Mouse (Mus musculus) intestine, embryonic 16.5 days (tissue): ENCODE measurements at regions not wholly inside any gene's neighbourhood (a gene's known extent, or its start where the extent isn't known, plus 50 kb on each side); places are given as distances from the start of the nearest gene placed in this dataset.
"Not testable (repeated sequence)": the region's sequence is repeated elsewhere in the genome, so short reads cannot be mapped to it uniquely, and the experiment has no call there.

Source experiments
- ATAC-seq: fragments of 200-750 bp; cut with Nextera tagmentation; 2 replicates; pipeline ENCODE4 v1.8.0; 2017; ENCODE audit warnings: moderate TSS enrichment, moderate library complexity
- H3K27ac ChIP-seq: fragments of 300-500 bp; sonication (generic); 2 replicates; pipeline ENCODE4 v1.5.1; 2014; ENCODE audit warnings: mild to moderate bottlenecking, low read length
- H3K27me3 ChIP-seq: fragments of 300-500 bp; sonication (generic); replicated peaks from 2 replicates; pipeline ENCODE4 v1.6.1; 2014; ENCODE audit warnings: low read length, control low read depth, mixed read lengths; ENCODE audit not compliant: control insufficient read depth, insufficient read depth
- H3K36me3 ChIP-seq: fragments of 300-500 bp; sonication (generic); 2 replicates; pipeline ENCODE4 v1.6.1; 2014; ENCODE audit warnings: low read length, control low read depth; ENCODE audit not compliant: control insufficient read depth, insufficient read depth
- H3K4me1 ChIP-seq: fragments of 300-500 bp; sonication (generic); 2 replicates; pipeline ENCODE4 v1.6.1; 2014; ENCODE audit warnings: low read length, control low read depth, mixed read lengths; ENCODE audit not compliant: control insufficient read depth, insufficient read depth
- H3K4me2 ChIP-seq: fragments of 300-500 bp; sonication (generic); 2 replicates; pipeline ENCODE4 v1.6.1; 2014; ENCODE audit warnings: low read depth, low read length, control low read depth
- H3K4me3 ChIP-seq: fragments of 300-500 bp; sonication (generic); 2 replicates; pipeline ENCODE4 v1.5.1; 2014; ENCODE audit warnings: mild to moderate bottlenecking, low read length
- H3K9ac ChIP-seq: fragments of 300-500 bp; sonication (generic); 2 replicates; pipeline ENCODE4 v1.6.1; 2014; ENCODE audit warnings: low read depth, low read length
- H3K9me3 ChIP-seq: fragments of 300-500 bp; sonication (generic); 2 replicates; pipeline ENCODE4 v1.6.1; 2016; ENCODE audit warnings: low read length, control low read depth; ENCODE audit not compliant: control insufficient read depth
- WGBS: fragments of 180-500 bp; shearing (Covaris S2); extraction: QIAGEN DNeasy Blood & Tissue Kit; methylation state at CpG from one replicate; pipeline ENCODE4 v1.1.7; 2014; 5-methylcytosine and 5-hydroxymethylcytosine counted together

- Histone ChIP-seq H3K4me1 (no peaks in the 10 kb centered on the region), H3K4me3 (no peak overlapping the region), H3K4me2 (no peak overlapping the region), H3K27ac (no peak overlapping the region), H3K27me3 (no peaks in the 10 kb centered on the region), H3K9ac (no peak overlapping the region), H3K9me3 (no peaks in the 10 kb centered on the region), H3K36me3 (no peaks in the 10 kb centered on the region)
- ATAC-seq, result no peak
- 74% methylated on average over 2 of the region's 2 CpGs for WGBS
Observed at GRCm38 (mm10) chr4:29390333-29390732, 577.4 kb downstream of the Epha7 start.

GRCm38 (mm10) chr4:29402143-29402542, 589.2 kb downstream of the Epha7 start:
- no peak overlapping the region for H3K4me3 ChIP-seq
- no peaks in the 10 kb centered on the region for H3K27me3 ChIP-seq
- ATAC-seq, result no peak
- H3K4me2 ChIP-seq, result no peak overlapping the region
- H3K4me1 ChIP-seq, result no peaks in the 10 kb centered on the region
- no peaks in the 10 kb centered on the region for H3K36me3 ChIP-seq
- 87% methylated on average over 3 of the region's 3 CpGs for WGBS
- no peak overlapping the region for H3K27ac ChIP-seq
- H3K9ac ChIP-seq, result no peak overlapping the region
- H3K9me3 ChIP-seq, result no peaks in the 10 kb centered on the region

- Histone ChIP-seq H3K27me3 (no peaks in the 10 kb centered on the region), H3K4me3 (no peak overlapping the region), H3K4me1 (no peaks in the 10 kb centered on the region), H3K4me2 (no peak overlapping the region), H3K9me3 (no peaks in the 10 kb centered on the region), H3K27ac (no peak overlapping the region), H3K9ac (no peak overlapping the region), H3K36me3 (no peaks in the 10 kb centered on the region)
- 0 out of 2 replicates have a peak, but pooled peaks have one; percentile 2 for ATAC-seq
- WGBS, result 93% methylated on average over 8 of the region's 8 CpGs
Observed at GRCm38 (mm10) chr4:29414616-29415015, 601.7 kb downstream of the Epha7 start.

GRCm38 (mm10) chr4:29420198-29420792, 607.4 kb downstream of the Epha7 start:
- no peaks in the 10 kb centered on the region for H3K4me1 ChIP-seq
- no peak overlapping the region for H3K4me3 ChIP-seq
- ATAC-seq, result peak; percentile 98
- H3K36me3 ChIP-seq, result no peaks in the 10 kb centered on the region
- no peak overlapping the region for H3K4me2 ChIP-seq
- H3K27ac ChIP-seq, result no peak overlapping the region
- no peak overlapping the region for H3K9ac ChIP-seq
- no peaks in the 10 kb centered on the region for H3K9me3 ChIP-seq
- WGBS, result 56% methylated on average over 2 of the region's 2 CpGs
- no peaks in the 10 kb centered on the region for H3K27me3 ChIP-seq

- not testable (repeated sequence) for ATAC-seq, H3K9ac ChIP-seq, H3K36me3 ChIP-seq, H3K9me3 ChIP-seq, H3K27ac ChIP-seq, H3K4me3 ChIP-seq, H3K4me1 ChIP-seq, H3K27me3 ChIP-seq, H3K4me2 ChIP-seq
- WGBS, result 62% methylated on average over 4 of the region's 4 CpGs
Observed at GRCm38 (mm10) chr4:29431493-29431892, 618.6 kb downstream of the Epha7 start.

GRCm38 (mm10) chr4:29463329-29463728, 650.4 kb downstream of the Epha7 start:
- H3K27ac ChIP-seq, result no peak overlapping the region
- no peak overlapping the region for H3K9ac ChIP-seq
- no peak for ATAC-seq

GRCm38 (mm10) chr4:29466315-29466714, 653.4 kb downstream of the Epha7 start:
- ATAC-seq, result no peak
- WGBS, result 61% methylated on average over 2 of the region's 2 CpGs
- H3K9ac ChIP-seq, result no peak overlapping the region
- no peak overlapping the region for H3K27ac ChIP-seq
- no peaks in the 10 kb centered on the region for H3K4me1 ChIP-seq
- no peak overlapping the region for H3K4me2 ChIP-seq
- H3K36me3 ChIP-seq, result no peaks in the 10 kb centered on the region
- no peaks in the 10 kb centered on the region for H3K9me3 ChIP-seq
- H3K4me3 ChIP-seq, result no peak overlapping the region
- no peaks in the 10 kb centered on the region for H3K27me3 ChIP-seq

More at GRCm38 (mm10) chr4:29463329-29463728, 650.4 kb downstream of the Epha7 start:
- Histone ChIP-seq H3K4me1 (no peaks in the 10 kb centered on the region), H3K27me3 (no peaks in the 10 kb centered on the region), H3K4me3 (no peak overlapping the region), H3K36me3 (no peaks in the 10 kb centered on the region), H3K4me2 (no peak overlapping the region), H3K9me3 (no peaks in the 10 kb centered on the region)
- 77% methylated on average over 5 of the region's 5 CpGs for WGBS

GRCm38 (mm10) chr4:29480384-29481092, 667.6 kb downstream of the Epha7 start:
- no peaks in the 10 kb centered on the region for H3K9me3 ChIP-seq
- no peak overlapping the region for H3K27ac ChIP-seq
- H3K4me1 ChIP-seq, result no peaks in the 10 kb centered on the region
- H3K4me3 ChIP-seq, result no peak overlapping the region
- no peaks in the 10 kb centered on the region for H3K27me3 ChIP-seq
- 54% methylated on average over 2 of the region's 2 CpGs for WGBS
- no peak for ATAC-seq
- H3K36me3 ChIP-seq, result no peaks in the 10 kb centered on the region
- no peak overlapping the region for H3K4me2 ChIP-seq
- no peak overlapping the region for H3K9ac ChIP-seq

GRCm38 (mm10) chr4:29481093-29481715, 668.3 kb downstream of the Epha7 start:
- Histone ChIP-seq H3K36me3 (no peaks in the 10 kb centered on the region), H3K27me3 (no peaks in the 10 kb centered on the region), H3K9me3 (no peaks in the 10 kb centered on the region), H3K4me2 (no peak overlapping the region), H3K27ac (no peak overlapping the region), H3K4me1 (no peaks in the 10 kb centered on the region), H3K9ac (no peak overlapping the region), H3K4me3 (no peak overlapping the region)
- no peak for ATAC-seq
- WGBS, result 32% methylated on average over 1 of the region's 1 CpGs
